Mouse (Mus musculus) midbrain, embryonic 14.5 days (tissue): ENCODE measurements around the gene Ryr3. TPM values are rescaled to one million over a fixed set of nuclear protein-coding genes. Genes with fewer than 3 reads are reported as not detected.

Experiments
- ATAC-seq: fragments of 200-750 bp; cut with Nextera tagmentation; 2 replicates; pipeline ENCODE4 v1.8.0; 2017; ENCODE audit warnings: moderate number of reproducible peaks, moderate library complexity; ENCODE audit not compliant: low FRiP score, low TSS enrichment
- DNase-seq: peaks from one replicate; pipeline ENCODE4 v3.0.0-alpha.2; 2015
- H3K27ac ChIP-seq: fragments of 300-500 bp; sonication (generic); replicated peaks from 2 replicates; pipeline ENCODE4 v1.5.1; 2014; ENCODE audit warnings: mild to moderate bottlenecking, low read depth, low read length, moderate library complexity
- H3K27me3 ChIP-seq: fragments of 300-500 bp; sonication (generic); 2 replicates; pipeline ENCODE4 v1.6.1; 2014; ENCODE audit warnings: low read length, control low read depth, mixed read lengths; ENCODE audit not compliant: control insufficient read depth, insufficient read depth
- H3K36me3 ChIP-seq: fragments of 300-500 bp; sonication (generic); 2 replicates; pipeline ENCODE4 v1.6.1; 2014; ENCODE audit warnings: low read length, control low read depth; ENCODE audit not compliant: control insufficient read depth, insufficient read depth
- H3K4me1 ChIP-seq: fragments of 300-500 bp; sonication (generic); 2 replicates; pipeline ENCODE4 v1.6.1; 2014; ENCODE audit warnings: mild to moderate bottlenecking, antibody characterized with exemption, low read length, control low read depth; ENCODE audit not compliant: control insufficient read depth, insufficient read depth
- H3K4me2 ChIP-seq: fragments of 300-500 bp; sonication (generic); 2 replicates; pipeline ENCODE4 v1.6.1; 2014; ENCODE audit warnings: mild to moderate bottlenecking, low read length, moderate library complexity
- H3K4me3 ChIP-seq: fragments of 300-500 bp; sonication (generic); replicated peaks from 2 replicates; pipeline ENCODE4 v1.5.1; 2014; ENCODE audit warnings: low read depth, low read length
- H3K9ac ChIP-seq: fragments of 300-500 bp; sonication (generic); replicated peaks from 2 replicates; pipeline ENCODE4 v1.6.1; 2014; ENCODE audit warnings: mild to moderate bottlenecking, low read length, moderate library complexity
- H3K9me3 ChIP-seq: fragments of 300-500 bp; sonication (generic); 2 replicates; pipeline ENCODE4 v1.6.1; 2016; ENCODE audit warnings: low read length, control low read depth, mixed read lengths; ENCODE audit not compliant: control insufficient read depth
- WGBS: fragments of 180-500 bp; shearing (Covaris S2); extraction: QIAGEN DNeasy Blood & Tissue Kit; methylation state at CpG from one replicate; pipeline ENCODE4 v1.1.7; 2014; 5-methylcytosine and 5-hydroxymethylcytosine counted together
- polyA plus RNA-seq: library from polyadenylated mRNA; unstranded; fragments of >200 nt; fragmentation: Nextera tagmentation; extraction: Ambion mirVana; gene quantifications from 2 replicates; pipeline ENCODE4 v1.2.1, GENCODE M21; 2014

Ryr3 gene
- polyA plus RNA-seq, 1 experiment from 2014 or later = 4.3 TPM

- H3K36me3 ChIP-seq = no peaks in the 10 kb centered on the region
- no peaks in the 10 kb centered on the region for H3K27me3 ChIP-seq
- no peak overlapping the region for H3K4me3 ChIP-seq
- no peak overlapping the region for H3K4me2 ChIP-seq
- H3K4me1 ChIP-seq = no peaks in the 10 kb centered on the region
- DNase-seq (no peak), ATAC-seq (no peak)
- H3K27ac ChIP-seq = no peak overlapping the region
- H3K9ac ChIP-seq = no peak overlapping the region
- no peaks in the 10 kb centered on the region for H3K9me3 ChIP-seq
Observed at GRCm38 (mm10) chr2:112913796-112914195, 303.1 kb downstream of the Ryr3 start.

GRCm38 (mm10) chr2:112912611-112913010 is 304.3 kb downstream of the Ryr3 start:
- Histone ChIP-seq H3K4me1 (no peaks in the 10 kb centered on the region), H3K27me3 (no peaks in the 10 kb centered on the region)
- no peak for ATAC-seq

GRCm38 (mm10) chr2:112910579-112910978 is 306.3 kb downstream of the Ryr3 start:
- Histone ChIP-seq H3K36me3 (no peaks in the 10 kb centered on the region), H3K9ac (no peak overlapping the region), H3K4me2 (no peak overlapping the region), H3K4me1 (no peaks in the 10 kb centered on the region), H3K27me3 (no peaks in the 10 kb centered on the region), H3K9me3 (no peaks in the 10 kb centered on the region), H3K4me3 (no peak overlapping the region), H3K27ac (no peak overlapping the region)
- DNase-seq (no peak), ATAC-seq (no peak)
- 82% methylated on average over 4 of the region's 4 CpGs for WGBS

More at GRCm38 (mm10) chr2:112912611-112913010, 304.3 kb downstream of the Ryr3 start:
- H3K9me3 ChIP-seq = no peaks in the 10 kb centered on the region
- no peak overlapping the region for H3K4me2 ChIP-seq
- no peak overlapping the region for H3K9ac ChIP-seq
- no peak overlapping the region for H3K27ac ChIP-seq
- DNase-seq = no peak
- H3K36me3 ChIP-seq = no peaks in the 10 kb centered on the region
- no peak overlapping the region for H3K4me3 ChIP-seq

- no peaks in the 10 kb centered on the region for H3K36me3 ChIP-seq
- no peak overlapping the region for H3K9ac ChIP-seq
- H3K4me3 ChIP-seq = no peak overlapping the region
- no peak for DNase-seq
- H3K4me1 ChIP-seq = no peaks in the 10 kb centered on the region
- no peak overlapping the region for H3K4me2 ChIP-seq
- no peak for ATAC-seq
- H3K27me3 ChIP-seq = no peaks in the 10 kb centered on the region
- 85% methylated on average over 4 of the region's 4 CpGs for WGBS
- no peaks in the 10 kb centered on the region for H3K9me3 ChIP-seq
- H3K27ac ChIP-seq = no peak overlapping the region
Observed at GRCm38 (mm10) chr2:112909142-112909541, 307.8 kb downstream of the Ryr3 start.

GRCm38 (mm10) chr2:112900747-112901146 is 316.1 kb downstream of the Ryr3 start:
- no peak overlapping the region for H3K4me2 ChIP-seq
- WGBS = 84% methylated on average over 5 of the region's 5 CpGs

GRCm38 (mm10) chr2:112884456-112885114 is 332.3 kb downstream of the Ryr3 start:
- ATAC-seq (no peak), DNase-seq (no peak)
- no peaks in the 10 kb centered on the region for H3K9me3 ChIP-seq
- 43% methylated on average over 4 of the region's 4 CpGs for WGBS
- no peak overlapping the region for H3K4me3 ChIP-seq
- no peaks in the 10 kb centered on the region for H3K36me3 ChIP-seq
- no peak overlapping the region for H3K9ac ChIP-seq
- no peak overlapping the region for H3K27ac ChIP-seq
- H3K4me2 ChIP-seq = no peak overlapping the region
- H3K27me3 ChIP-seq = no peaks in the 10 kb centered on the region
- 0 out of 2 replicates have a peak, but pooled peaks cover 3% of the 10 kb centered on the region for H3K4me1 ChIP-seq

More at GRCm38 (mm10) chr2:112900747-112901146, 316.1 kb downstream of the Ryr3 start:
- DNase-seq = no peak
- Histone ChIP-seq H3K27me3 (no peaks in the 10 kb centered on the region), H3K27ac (no peak overlapping the region), H3K4me1 (no peaks in the 10 kb centered on the region), H3K9me3 (no peaks in the 10 kb centered on the region), H3K9ac (no peak overlapping the region), H3K4me3 (no peak overlapping the region), H3K36me3 (no peaks in the 10 kb centered on the region)
- no peak for ATAC-seq

- 0 out of 2 replicates have a peak, but pooled peaks cover 3% of the 10 kb centered on the region for H3K4me1 ChIP-seq
- H3K9me3 ChIP-seq = no peaks in the 10 kb centered on the region
- no peaks in the 10 kb centered on the region for H3K27me3 ChIP-seq
- no peak overlapping the region for H3K27ac ChIP-seq
- 88% methylated on average over 2 of the region's 2 CpGs for WGBS
- no peak overlapping the region for H3K9ac ChIP-seq
- H3K36me3 ChIP-seq = no peaks in the 10 kb centered on the region
- H3K4me3 ChIP-seq = no peak overlapping the region
- DNase-seq (no peak), ATAC-seq (no peak)
- no peak overlapping the region for H3K4me2 ChIP-seq
Observed at GRCm38 (mm10) chr2:112881805-112882204, 335.1 kb downstream of the Ryr3 start.

- Histone ChIP-seq H3K27ac (no peak overlapping the region), H3K4me1 (0 out of 2 replicates have a peak, but pooled peaks cover 3% of the 10 kb centered on the region), H3K36me3 (no peaks in the 10 kb centered on the region), H3K9ac (no peak overlapping the region), H3K4me2 (no peak overlapping the region), H3K27me3 (no peaks in the 10 kb centered on the region), H3K9me3 (no peaks in the 10 kb centered on the region), H3K4me3 (no peak overlapping the region)
- no peak for DNase-seq
- 88% methylated on average over 1 of the region's 1 CpGs for WGBS
- ATAC-seq = no peak
Observed at GRCm38 (mm10) chr2:112881376-112881775, 335.5 kb downstream of the Ryr3 start.

GRCm38 (mm10) chr2:112877404-112877803 is 339.5 kb downstream of the Ryr3 start:
- ATAC-seq (no peak), DNase-seq (no peak)
- WGBS = 77% methylated on average over 3 of the region's 3 CpGs
- no peaks in the 10 kb centered on the region for H3K27me3 ChIP-seq
- no peak overlapping the region for H3K27ac ChIP-seq
- H3K36me3 ChIP-seq = no peaks in the 10 kb centered on the region
- no peak overlapping the region for H3K4me3 ChIP-seq
- no peak overlapping the region for H3K4me2 ChIP-seq
- H3K9me3 ChIP-seq = no peaks in the 10 kb centered on the region
- no peak overlapping the region for H3K9ac ChIP-seq
- no peaks in the 10 kb centered on the region for H3K4me1 ChIP-seq
